Mouse (Mus musculus): ENCODE results near the gene Tns1.

Tns1 gene

DNA sequence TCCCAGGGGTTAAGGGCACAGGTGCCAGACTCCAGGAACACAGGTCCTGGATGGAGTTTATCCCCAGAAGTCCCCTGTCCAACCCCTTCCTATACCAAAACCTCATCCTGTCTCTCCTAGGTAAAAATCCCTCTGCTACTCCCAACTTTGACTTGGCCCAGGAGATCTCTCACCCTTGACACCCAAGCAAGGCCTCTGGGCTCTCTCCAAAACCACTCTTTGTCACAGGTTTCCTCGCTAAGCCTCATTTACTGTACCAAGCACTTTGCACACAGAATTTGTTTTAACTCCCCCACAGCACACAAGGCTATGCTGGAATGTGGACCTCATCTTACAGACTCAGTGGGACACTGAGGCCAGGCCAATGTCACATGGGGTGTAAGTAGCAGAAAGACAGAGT is 94.0 kb downstream of the Tns1 start:
- no peak for DNase-seq

DNA sequence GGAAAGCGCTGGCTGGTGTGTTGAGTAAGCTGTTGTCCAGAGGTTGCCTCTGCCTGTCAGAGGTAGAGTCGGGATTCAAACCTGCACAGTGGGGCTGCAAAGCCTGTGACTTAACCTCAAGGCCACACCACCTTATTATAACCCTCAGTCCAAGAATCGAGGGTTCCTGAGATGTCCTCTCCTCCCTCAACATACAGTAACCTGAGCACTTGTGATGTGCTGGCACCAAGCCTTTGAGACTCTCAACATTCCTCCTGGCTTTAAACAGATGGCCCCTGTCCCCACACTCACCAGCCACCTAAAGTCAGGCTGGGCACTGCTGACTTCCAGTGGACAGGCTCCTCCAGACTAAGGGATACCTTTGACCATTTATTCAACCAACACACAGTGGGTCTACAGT is 94.6 kb downstream of the Tns1 start:
- DNase-seq: no peak

DNA sequence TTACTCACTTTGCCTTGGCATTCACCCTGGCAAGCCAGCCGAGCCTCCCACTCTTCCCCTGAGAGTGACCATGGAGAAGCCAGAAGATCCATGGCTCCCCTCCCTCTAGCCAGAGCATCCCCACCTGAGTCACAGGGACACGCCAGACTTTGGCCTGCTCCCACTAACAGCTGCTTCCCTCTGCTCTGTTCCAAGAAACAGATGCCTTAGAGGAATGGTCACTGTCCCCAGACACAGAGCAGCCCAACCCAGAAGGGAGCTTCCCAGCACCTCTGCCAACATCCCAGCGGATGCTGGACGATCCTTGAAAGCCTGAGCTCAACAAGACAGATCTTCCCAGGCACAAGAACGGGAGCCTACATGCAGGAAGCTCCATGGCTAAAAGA is 95.4 kb downstream of the Tns1 start:
- DNase-seq: peak; percentile 99

DNA sequence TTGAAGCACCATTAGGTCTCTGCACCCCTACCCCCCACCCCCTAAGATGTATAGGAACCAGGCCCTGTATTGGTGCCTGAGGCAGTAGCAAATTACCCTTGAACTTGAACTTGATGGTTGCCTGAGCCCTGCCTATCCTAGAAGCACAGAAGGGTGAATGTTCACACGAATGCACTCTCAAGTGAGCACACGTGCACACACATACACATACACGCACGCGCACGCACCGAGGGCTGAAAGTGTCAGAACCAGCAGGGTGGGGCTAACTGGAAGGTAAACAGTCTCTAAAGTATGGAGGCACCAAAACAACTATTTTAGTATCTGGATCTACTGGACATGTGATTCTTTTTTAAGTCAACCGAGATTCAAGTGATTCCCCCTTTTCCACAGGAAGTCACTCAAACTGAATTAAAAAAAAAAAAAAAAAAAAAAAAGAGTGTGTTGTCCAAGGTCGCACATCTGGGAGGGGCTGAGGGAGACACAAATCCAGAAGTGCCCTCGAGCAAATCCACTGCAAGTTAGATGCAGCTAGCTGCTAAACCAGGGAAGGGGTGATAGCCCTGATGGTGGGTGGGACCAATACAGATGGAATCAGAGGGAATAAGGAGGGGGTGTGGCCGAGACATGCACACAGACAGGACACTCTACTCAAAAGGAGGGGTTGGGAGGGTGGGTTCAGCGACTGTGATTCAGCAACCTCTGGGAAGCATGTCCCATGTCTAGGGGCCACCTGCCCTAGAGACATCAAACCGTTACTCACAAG is 96.0 kb downstream of the Tns1 start:
- DNase-seq: peak; percentile 91

DNA sequence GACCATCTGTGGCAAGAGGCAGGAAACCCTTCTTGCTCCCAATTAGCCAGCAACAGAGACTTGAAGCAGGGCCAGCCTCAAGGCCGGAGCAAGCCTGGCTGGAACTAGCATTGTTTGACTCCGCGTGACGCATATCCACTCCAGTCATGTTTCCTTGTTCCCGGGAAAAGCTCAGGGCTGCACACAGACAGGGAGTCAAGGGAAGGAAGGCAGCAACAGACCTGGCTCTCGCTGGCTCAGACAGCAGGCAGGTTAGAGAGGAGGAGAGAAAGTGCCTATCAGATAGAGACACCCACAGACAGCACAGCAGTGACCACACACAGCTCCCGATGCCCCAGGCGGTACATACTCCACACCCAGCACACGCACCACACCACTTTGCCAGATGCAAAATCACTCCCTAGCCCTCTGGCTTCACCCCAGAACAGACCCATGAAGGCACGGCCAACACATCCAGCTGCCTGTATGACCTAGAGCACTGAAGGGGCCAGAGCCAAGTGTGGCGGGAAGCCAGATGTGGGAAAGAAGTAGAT is 96.6 kb downstream of the Tns1 start:
- peak; percentile 99 for DNase-seq

DNA sequence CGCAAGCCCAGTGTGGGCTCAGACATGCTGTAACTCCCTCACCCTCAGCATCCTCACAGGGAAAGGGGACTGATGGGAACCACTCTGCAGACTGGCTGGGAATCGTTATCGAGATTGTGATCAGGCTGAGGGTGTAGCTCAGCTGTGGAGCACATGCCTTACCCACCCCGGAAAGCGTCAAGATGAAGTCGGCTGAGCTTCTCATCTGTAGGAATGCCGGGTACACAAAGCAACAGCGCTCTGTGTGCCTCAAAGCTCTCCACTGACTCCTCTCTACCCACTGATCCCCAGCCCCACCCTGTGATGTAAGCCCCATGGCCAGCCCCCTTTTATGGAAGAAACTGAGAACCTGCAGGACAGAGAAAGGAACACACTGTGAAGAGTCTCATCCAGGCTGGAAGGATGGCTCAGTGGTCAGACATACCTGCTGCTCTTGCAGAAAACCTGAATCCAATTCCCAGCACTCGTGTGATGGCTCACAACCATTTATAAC is 97.5 kb downstream of the Tns1 start:
- DNase-seq: peak; percentile 95

DNA sequence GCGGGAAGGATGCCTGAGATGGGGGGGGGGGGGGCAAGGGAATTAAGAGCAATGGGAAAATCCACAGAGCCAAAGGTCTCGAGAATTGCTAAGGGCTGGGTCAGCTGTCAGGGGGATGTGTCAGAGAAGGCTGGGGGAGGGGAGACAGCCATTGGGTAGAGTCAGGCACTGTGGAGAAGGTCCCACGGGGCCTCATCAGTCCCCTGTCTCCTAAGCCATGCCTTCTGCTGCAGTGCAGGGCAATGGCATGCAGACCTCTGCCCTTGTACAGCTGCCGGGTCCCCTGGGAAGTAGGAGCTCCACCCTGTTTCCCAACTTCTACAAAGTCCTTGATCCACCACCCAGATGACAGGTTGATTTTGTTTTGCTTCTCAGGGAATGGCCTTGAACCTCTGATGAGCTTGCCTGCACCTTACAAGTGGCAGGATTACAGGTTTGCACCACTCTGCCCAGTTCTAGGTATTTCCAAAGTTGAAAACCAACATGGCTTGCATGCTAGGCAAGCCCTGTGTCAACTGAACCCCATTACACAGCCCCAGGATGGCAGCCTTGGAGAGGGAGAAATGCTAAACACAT is 98.5 kb downstream of the Tns1 start:
- DNase-seq: peak; percentile 96

DNA sequence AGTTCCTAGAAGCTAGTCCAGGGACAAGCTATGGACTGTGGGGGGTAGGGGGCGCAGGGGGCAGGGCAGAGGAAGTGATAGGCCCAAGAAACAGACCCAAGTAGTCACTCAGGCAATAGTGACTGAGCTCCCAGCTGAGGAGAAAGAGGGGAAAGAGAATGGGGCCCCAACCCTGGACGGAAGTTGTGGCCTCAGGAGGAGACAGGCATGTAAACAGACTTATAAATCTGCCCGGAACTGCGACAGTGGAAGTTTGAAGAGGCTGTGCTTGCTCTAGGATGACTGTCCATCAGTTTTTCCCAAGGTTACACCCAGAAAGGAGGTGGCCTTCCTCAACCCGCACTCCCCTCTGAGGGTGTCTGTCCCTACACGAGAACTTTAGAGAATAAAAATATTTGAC is 99.0 kb downstream of the Tns1 start:
- DNase-seq: peak; percentile 95

DNA sequence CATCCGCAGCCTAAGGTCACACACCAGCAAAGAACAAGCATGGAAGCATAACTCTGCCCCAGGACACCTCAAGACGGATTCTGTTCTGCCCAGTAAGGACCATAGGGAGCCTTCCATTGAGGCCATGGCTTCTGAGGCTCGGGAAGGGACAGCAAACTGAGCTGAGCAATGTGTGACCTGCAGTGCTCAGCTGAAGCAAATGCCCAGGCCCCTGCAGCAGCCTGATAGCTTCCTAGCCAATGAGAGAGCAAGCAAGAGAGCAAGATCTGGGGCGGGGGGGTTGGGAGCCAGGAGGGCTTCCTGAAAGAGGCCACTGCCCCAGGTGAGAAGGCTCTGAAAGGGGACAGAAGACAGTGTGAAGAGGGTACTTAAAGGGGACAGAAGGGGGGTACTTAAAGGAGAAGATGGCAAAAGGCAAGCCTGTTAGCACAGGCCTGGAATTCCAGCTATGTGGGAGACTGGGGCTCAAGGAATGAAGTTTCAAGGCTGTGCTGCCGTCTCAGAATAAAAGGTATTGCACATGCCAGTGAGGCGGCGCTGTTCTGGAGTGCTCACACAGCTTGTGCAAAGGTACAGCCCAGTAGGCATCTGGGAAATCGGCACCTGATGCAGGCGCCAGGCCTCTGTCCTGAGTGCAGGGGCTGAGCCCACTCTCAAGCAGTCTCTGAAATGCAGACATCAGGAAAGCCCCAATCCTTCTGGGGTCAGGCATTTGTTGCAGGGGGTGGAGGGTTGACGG is 99.6 kb downstream of the Tns1 start:
- peak; percentile 92 for DNase-seq

DNA sequence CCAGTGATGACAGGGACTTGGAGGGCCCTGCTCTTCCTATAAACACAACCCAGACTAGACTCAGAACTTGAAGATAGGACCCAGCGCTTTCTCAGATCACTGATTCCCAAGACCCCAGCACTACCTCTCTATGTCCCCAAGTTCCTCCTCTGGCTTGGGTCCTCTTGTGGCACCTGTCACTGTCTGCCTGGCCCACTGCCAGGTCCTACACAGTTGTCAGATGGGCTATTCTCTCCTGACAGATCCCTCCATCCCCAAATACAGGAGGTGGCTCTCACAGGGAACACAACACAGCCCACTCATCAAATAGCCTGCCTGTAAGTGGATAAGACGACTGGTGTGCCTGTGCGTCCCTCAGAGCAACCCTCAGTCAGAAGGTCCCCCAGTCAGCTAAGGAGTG is 101.3 kb downstream of the Tns1 start:
- DNase-seq: peak; percentile 92

DNA sequence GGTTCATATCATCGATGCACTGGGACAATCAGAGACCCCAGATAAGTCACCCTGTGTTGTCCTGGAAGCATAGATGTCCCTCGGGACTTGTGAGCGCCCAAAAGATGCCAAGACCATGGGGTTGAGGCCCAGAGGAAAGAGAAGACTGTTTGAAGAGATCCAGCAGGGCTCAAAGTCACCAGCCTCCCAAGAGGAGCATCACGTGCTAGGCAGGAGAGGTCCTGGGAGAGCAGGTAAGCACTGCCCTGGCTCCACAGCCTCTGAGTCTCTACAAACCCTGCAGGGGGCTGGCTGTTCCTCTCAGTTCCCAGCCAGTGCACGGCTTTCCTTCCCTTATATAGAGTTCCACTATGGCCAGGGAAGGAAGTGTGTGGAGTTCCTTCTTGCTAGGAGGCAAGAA is 101.7 kb downstream of the Tns1 start:
- peak; percentile 90 for DNase-seq

DNA sequence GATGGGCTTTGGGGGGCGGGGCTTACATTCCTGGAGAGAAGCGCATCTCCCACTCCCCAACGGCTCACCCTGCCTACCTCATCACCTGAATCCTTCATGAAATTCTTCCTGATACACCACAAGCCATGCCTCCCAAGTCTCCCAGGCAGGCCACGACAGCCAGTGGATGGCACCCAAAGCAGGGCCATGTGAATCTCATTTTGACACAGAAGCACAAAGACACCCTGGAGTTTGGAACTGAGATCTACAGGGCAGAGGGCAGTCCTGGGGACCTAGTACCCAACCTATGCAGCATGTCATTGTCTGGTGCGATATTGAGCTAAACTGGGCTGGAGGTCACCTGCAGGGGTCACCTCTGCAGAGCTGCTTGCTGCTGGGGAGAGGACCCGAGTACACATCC is 104.0 kb downstream of the Tns1 start:
- DNase-seq: no peak

DNA sequence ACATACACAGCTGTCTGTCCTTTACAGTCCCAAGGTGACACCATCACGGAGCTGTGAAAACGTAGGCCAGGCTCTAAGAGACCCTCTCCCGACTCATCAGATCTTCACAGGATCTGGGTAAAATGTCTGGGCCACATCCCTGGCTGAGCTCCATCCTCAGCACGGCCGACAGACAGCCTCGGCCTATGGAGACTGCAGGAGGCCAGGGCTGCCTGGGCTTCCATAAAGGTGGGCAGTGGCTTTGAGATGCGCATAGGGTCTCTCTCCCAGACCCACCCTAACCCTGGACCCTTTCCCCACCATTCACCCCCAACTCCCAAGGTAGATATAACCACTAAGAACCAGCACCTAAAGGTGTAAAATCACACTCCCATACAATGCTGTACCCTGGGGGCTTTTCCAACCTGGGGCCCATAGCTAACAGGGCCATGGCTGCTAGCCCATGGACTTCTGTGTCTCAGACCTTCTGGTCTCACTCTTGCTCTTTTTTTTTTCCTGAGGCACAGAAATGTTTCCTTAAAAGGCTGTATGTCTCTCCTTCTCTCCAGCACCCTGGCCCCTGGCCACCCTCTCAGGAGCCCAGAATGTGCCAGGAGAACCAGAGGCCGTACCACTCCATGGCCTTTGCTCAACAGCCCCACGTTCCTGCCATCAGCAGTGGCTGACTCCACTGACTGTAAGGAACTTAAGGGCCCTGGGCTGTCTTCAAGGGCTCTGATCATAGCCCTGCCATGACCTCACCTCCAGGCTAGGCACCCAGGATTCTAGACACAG is 106.7 kb downstream of the Tns1 start:
- peak; percentile 97 for DNase-seq

DNA sequence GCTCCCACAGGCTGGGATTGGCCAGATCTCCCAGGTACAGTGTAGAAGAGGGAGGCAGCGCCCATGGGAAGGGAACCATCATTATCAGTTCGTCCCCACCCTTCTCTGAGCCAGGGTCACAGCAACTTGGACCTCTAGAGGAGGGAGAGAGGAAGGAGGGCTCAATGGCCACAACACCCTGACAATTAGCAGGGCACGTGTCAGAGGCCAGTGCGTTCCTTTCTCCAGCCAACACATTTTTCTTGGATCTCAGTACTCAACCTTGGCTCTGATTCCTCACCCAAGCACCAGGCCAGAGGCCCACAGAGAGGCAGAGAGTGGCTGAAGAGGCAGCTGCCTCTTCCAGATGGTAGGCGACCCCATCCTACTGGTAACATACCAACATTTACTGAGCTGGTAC is 107.6 kb downstream of the Tns1 start:
- peak; percentile 99 for DNase-seq

DNA sequence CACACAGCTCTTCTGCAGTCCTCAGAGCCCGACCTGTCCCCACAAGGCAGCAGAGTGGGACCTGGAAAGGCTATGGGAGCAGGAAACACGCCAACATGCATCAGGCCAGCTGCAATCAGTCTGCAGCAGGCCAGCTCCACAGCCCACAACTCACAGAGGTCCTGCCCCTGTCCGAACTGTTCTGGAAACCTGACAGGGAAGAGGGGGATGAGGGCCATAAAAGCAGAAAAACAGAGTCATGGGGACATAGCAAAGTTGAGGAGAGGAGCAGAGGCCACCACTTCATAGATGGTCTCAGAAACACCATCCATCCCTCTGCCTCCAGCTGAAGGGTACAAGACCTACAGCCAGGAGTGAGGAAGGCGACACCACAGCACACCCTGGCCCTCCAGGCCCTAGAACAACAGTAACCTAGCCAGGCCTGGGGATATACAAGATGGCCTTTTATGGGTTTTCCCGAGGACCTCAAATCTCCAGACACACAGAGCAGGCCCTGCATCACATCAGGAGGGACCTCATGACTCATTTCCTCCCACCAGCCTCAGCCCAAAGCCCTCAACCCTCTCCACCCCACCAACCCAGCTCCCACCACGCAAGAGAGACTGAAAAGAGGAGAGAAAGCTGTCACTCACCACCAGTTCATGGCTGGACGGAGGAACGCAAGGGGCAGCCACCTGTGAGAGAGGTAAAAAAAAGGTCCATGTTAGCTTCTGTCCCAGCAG is 108.6 kb downstream of the Tns1 start:
- peak; percentile 98 for DNase-seq

DNA sequence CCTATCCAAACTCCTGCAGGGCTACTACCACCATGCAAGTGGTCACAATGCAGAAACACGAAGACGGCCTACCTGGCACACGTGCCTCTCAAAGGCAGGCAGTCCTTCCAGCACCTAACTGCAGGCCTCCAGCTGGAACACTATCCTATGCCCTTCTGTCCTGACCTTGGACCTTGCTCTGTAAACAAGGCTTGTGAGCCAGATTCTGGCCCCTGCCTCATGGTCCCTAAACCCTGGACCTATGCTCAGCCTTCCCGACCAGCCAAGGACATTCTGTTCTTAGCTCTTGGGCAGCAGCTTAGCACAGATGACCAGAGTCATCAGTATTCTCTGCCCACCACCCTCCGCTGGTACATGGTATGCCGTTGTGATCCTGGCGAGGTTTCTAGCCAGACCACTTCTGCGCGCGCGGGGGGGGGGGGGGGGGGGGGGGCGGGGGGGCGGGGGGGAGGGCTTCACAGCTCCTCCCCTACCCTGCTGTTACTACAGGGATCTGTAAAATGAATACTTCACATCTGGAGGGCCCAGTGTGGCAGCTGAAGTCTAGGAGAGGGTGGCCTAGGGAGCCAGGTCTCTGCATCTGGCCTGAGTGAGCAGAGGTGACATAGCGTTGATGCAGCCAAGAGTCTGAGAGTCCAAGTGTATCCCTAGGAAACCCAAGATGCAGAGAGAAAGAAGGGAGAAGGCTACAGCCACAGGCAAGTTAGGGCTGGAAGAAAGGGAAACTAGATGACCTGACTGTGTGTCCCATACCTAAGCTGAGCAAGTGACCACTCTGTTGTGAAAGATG is 109.5 kb downstream of the Tns1 start:
- peak; percentile 99 for DNase-seq

DNA sequence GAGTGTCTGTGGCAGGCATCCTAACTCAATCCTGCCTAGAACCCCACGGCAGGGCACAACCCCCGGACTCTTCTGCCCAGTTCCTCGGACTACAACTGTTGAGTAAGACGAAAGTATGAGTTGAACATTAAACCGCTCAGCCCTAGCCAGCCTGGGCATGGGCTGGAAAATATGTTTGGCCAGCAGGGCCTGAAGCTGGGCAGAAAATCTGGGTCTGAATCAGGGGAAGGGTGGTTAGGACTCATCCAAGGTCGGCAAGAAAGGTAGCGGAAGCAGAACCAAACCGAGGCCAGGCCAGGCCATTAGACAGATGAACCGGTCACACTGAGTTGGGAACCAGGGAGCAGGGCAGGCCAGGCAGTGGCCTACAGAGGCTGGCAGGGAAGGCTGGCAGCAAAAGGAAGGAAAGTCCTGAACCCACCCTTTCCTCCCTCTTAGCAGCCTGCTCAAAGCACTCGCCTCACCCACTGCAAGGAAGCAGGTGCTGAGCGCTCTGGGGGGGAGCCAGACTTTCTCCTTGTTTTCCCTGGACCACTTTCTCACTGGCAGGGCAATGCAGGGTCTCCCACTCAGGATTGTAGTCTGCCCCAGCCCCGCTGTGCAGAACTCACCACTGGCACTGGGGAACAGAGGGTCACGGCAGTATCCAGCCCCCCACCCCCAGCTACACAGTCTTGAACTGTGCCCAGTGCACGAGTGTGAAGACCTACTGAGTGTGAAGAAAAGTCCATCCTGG is 110.8 kb downstream of the Tns1 start:
- peak; percentile 94 for DNase-seq

DNA sequence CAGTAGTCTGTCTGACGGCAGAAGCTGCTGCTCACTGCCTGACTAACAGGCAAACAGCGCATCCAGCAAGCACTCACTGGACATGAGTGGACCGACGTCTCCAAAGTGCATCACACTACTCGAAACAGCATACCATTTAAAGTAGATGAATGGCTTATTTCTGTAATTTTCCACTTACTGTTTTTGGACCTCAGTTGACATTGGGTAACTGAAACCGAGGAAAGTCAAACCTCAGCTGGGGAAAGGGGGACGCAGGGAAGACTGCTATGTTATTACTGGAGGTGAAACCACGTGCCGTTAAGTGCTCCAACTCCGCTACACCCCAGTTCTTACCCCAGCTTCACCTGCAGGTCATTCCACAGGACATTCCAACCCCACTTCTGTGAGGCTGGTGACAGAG is 111.5 kb downstream of the Tns1 start:
- DNase-seq: no peak

DNA sequence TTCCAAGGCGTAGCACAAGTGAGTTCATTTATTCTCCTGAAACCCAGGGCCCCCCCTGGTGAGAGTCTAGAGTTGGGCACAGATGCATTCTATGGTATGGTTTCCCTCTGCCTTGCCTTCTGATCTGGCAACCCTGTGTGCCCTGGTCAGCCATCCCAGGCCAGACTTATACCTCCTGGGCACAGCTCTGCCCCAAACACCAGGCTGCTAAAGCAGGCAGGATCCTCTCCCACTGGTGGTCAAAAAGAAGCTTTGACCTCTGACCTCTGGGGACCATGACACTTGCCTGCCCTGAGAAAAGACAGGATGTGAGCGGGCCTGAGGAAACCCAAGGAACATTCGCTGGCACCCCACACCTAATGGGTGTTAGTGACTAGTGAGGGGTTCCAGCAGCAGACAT is 114.8 kb downstream of the Tns1 start:
- peak; percentile 94 for DNase-seq

DNA sequence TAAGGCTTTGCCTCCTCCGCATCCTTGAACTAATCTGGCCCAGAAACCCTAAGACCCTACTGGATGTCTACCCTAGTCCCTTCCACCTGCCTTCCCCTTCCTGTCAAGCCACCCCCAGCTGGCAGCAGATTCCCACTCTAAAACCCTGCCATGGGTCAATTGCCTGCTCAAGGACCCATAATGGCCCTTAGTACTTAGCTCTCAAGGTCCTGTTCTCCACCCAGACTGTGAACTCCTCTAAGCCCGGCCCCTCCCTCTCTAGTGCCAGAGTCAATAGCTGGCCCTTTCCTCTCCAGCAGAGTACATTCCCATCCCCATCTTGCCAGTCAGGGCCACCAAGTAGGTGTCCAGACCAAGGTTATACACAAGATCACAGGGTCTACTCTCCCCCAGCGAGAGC is 115.3 kb downstream of the Tns1 start:
- DNase-seq: no peak

DNA sequence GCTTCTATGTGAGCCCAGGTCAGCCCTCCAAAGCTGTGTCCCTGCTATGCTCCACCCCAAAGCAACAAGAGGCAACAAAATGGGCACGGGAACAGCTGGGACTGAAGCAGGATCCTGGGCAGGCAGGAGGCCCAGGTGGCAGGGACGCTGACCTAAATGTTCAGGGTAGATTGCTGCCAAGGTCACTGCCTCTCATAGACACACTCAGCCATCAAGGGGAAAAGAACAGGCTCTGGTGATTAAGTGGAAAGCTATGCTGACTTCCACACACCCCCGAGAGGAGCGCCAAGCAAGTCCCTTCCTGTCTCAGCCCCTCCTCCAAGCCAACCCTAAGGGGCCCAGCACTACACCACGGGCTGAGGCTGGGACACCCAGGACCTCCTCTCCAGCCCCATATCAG is 115.8 kb downstream of the Tns1 start:
- peak; percentile 99 for DNase-seq

Measured in heart, adult 11 months (tissue).